Mouse (Mus musculus) layer of hippocampus, adult 2 months (tissue): ENCODE measurements at regions not wholly inside any gene's neighbourhood (a gene's known extent, or its start where the extent isn't known, plus 50 kb on each side); places are given as distances from the start of the nearest gene placed in this dataset.

Experiments
- DNase-seq, 2 experiments: peaks; one replicate each; pipeline ENCODE4 v3.0.0; 2022; ENCODE audit warnings: low spot score in 2 of 2
- H3K27ac ChIP-seq: fragments of 200-600 bp; 2 replicates; pipeline ENCODE4 v1.8.1; 2022
- H3K4me3 ChIP-seq: fragments of 200-600 bp; 2 replicates; pipeline ENCODE4 v1.8.1; 2022; ENCODE audit warnings: mild to moderate bottlenecking
- CTCF ChIP-seq: fragments of 200-600 bp; conservative IDR thresholded peaks from 2 replicates; pipeline ENCODE4 v1.8.1; 2022; ENCODE audit warnings: antibody characterized with exemption, mild to moderate bottlenecking, moderate library complexity

- Histone ChIP-seq H3K4me3 (no peak overlapping the region), H3K27ac (no peak overlapping the region)
- no peak for DNase-seq
- TF ChIP-seq CTCF = no peak
These were observed 53.5 kb upstream of the Ptpn1 start for GRCm38 (mm10) chr2:167878255-167878865.

- TF ChIP-seq CTCF = no peak
- no peak for DNase-seq
- no peak overlapping the region for H3K27ac ChIP-seq
- no peak overlapping the region for H3K4me3 ChIP-seq
These were observed 54.5 kb upstream of the Ptpn1 start for GRCm38 (mm10) chr2:167877254-167877870.

GRCm38 (mm10) chr2:167872507-167872906, 59.4 kb upstream of the Ptpn1 start:
- DNase-seq = no peak
- no peak overlapping the region for H3K27ac ChIP-seq
- TF ChIP-seq CTCF = no peak
- H3K4me3 ChIP-seq = no peak overlapping the region

- Histone ChIP-seq H3K27ac (no peak overlapping the region), H3K4me3 (no peak overlapping the region)
- TF ChIP-seq CTCF = no peak
- DNase-seq = no peak
These were observed 61.7 kb upstream of the Ptpn1 start for GRCm38 (mm10) chr2:167870153-167870552.

- peak; percentile 47 for TF ChIP-seq CTCF
- no peak overlapping the region for H3K27ac ChIP-seq
- no peak overlapping the region for H3K4me3 ChIP-seq
- DNase-seq = peak in 1 of 2 experiments; percentile 8
These were observed 65.1 kb upstream of the Ptpn1 start for GRCm38 (mm10) chr2:167866751-167867150.

- TF ChIP-seq CTCF = no peak
- no peak for DNase-seq
- no peak overlapping the region for H3K27ac ChIP-seq
- H3K4me3 ChIP-seq = no peak overlapping the region
These were observed 66.3 kb upstream of the Ptpn1 start for GRCm38 (mm10) chr2:167865525-167865924.

- no peak for DNase-seq
- H3K4me3 ChIP-seq = no peak overlapping the region
- H3K27ac ChIP-seq = no peak overlapping the region
- no peak for TF ChIP-seq CTCF
These were observed 67.2 kb upstream of the Ptpn1 start for GRCm38 (mm10) chr2:167864672-167865071.

GRCm38 (mm10) chr2:167864228-167864627, 67.6 kb upstream of the Ptpn1 start:
- H3K27ac ChIP-seq = no peak overlapping the region
- DNase-seq = no peak
- no peak overlapping the region for H3K4me3 ChIP-seq
- TF ChIP-seq CTCF = no peak

- H3K4me3 ChIP-seq = no peak overlapping the region
These were observed 68.2 kb upstream of the Ptpn1 start for GRCm38 (mm10) chr2:167863616-167864015.

GRCm38 (mm10) chr2:167861178-167861520, 70.7 kb upstream of the Ptpn1 start:
- Histone ChIP-seq H3K4me3 (no peak overlapping the region), H3K27ac (no peak overlapping the region)
- DNase-seq = no peak
- no peak for TF ChIP-seq CTCF

More at GRCm38 (mm10) chr2:167863616-167864015, 68.2 kb upstream of the Ptpn1 start:
- no peak for DNase-seq
- no peak overlapping the region for H3K27ac ChIP-seq
- TF ChIP-seq CTCF = no peak

- Histone ChIP-seq H3K4me3 (no peak overlapping the region), H3K27ac (peak overlapping the region; percentile 32; the same call in 1 of the 2 replicates)
- peak; percentile 35 for TF ChIP-seq CTCF
- DNase-seq = peak; percentile 32 to 61
These were observed 71.2 kb upstream of the Ptpn1 start for GRCm38 (mm10) chr2:167860457-167861177.

- no peak for DNase-seq
- no peak overlapping the region for H3K4me3 ChIP-seq
- H3K27ac ChIP-seq = no peak overlapping the region
- no peak for TF ChIP-seq CTCF
These were observed 72.3 kb upstream of the Ptpn1 start for GRCm38 (mm10) chr2:167859575-167859974.

GRCm38 (mm10) chr2:167858346-167858745, 73.5 kb upstream of the Ptpn1 start:
- Histone ChIP-seq H3K27ac (no peak overlapping the region), H3K4me3 (no peak overlapping the region)
- no peak for TF ChIP-seq CTCF
- no peak for DNase-seq

GRCm38 (mm10) chr2:167857911-167858310, 73.9 kb upstream of the Ptpn1 start:
- Histone ChIP-seq H3K27ac (no peak overlapping the region), H3K4me3 (no peak overlapping the region)
- DNase-seq = no peak
- TF ChIP-seq CTCF = no peak
